ENCODE assay signal across 8 mouse cellular contexts in the genomic region with DNA sequence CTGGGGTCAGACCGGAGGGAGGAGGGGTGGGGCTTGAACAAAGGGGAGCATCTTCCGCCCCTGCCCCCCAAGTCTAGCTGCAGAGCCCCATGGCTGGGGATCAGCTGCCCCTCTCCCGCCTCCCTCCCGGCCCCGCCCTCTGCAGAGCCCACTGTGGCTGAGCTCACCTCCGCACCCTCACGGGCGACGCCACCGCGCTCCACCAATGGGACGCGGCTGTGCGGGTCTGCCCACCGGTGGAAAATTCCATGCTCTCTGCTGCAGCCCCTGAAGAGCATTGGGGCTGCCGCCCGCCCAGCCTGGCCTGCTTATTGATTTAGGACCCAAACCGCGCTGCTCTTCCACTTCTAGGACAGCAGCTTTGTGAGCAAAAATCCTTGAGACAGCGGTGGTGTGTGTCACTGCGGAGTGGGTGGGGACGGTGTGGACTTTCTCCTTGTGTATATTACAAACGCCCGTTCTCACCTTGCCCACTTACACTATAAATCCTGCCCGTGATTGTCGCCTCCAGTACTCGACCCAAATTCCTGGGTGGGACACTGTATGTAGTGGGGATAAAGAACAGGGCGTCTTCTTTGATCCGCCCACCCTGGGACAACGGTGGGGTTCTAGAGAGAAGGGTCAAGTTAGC.
A peak's percentile ranks its signal among the peaks of the same experiment; 100 is the strongest.
DNase-seq lines count a peak whose midpoint lies in the region; ATAC-seq and TF ChIP-seq lines count a peak whose summit lies in the region.

No protein-coding gene starts in this region.

- TF ChIP-seq POLR2A in small intestine, adult 2 months (IDR thresholded peaks at IDR 0.05; ENCODE audit: low read depth, low read length), result no peak

- peak; percentile 80 for DNase-seq in adrenal gland, postnatal 25 days
- DNase-seq in embryonic facial prominence, embryonic 11.5 days (ENCODE audit: low spot score), result peak; percentile 85
- peak; percentile 30 to 37 for DNase-seq in heart, adult 9 months (ENCODE audit: low spot score in 2 of 2)
- peak; percentile 53 to 78 for DNase-seq in kidney, adult 8-10 months
- DNase-seq in left cerebral cortex, postnatal 4 days, result peak; percentile 76
- DNase-seq in midbrain, embryonic 11.5 days (ENCODE audit: low spot score, missing footprints), result peak; percentile 95
- DNase-seq in spleen, adult 12 weeks (ENCODE audit: low spot score), result no peak

- peak overlapping the region; percentile 54 for H3K9ac ChIP-seq in embryonic facial prominence, embryonic 11.5 days (replicated peaks; ENCODE audit: low read length)
- peak overlapping the region; percentile 62 for H3K9ac ChIP-seq in midbrain, embryonic 11.5 days (ENCODE audit: low read length)

- WGBS in embryonic facial prominence, embryonic 11.5 days, result 4% methylated on average over 29 of the region's 30 CpGs
- WGBS in midbrain, embryonic 11.5 days, result 4% methylated on average over 30 of the region's 30 CpGs
- 3% methylated on average over 30 of the region's 30 CpGs for WGBS in small intestine, adult 2 months

- no peaks in the 10 kb centered on the region for H3K36me3 ChIP-seq in embryonic facial prominence, embryonic 11.5 days (replicated peaks; ENCODE audit: control insufficient read depth, insufficient read depth, low read depth, low read length)
- H3K36me3 ChIP-seq in midbrain, embryonic 11.5 days (ENCODE audit: control insufficient read depth, insufficient read depth, low read length), result no peaks in the 10 kb centered on the region
- no peaks in the 10 kb centered on the region for H3K36me3 ChIP-seq in small intestine, adult 2 months (ENCODE audit: control insufficient read depth, insufficient read depth, low read length)

- intact Hi-C loops in left cerebral cortex, postnatal 4 days (cut with DNase I), result no loop called here

- H3K27ac ChIP-seq in embryonic facial prominence, embryonic 11.5 days (replicated peaks; ENCODE audit: low read depth, low read length), result peak overlapping the region; percentile 49; the same call in 1 of the 2 replicates
- H3K27ac ChIP-seq in midbrain, embryonic 11.5 days (ENCODE audit: low read depth, low read length), result no peak overlapping the region
- H3K27ac ChIP-seq in small intestine, adult 2 months (ENCODE audit: insufficient read depth, low read depth, low read length), result no peak overlapping the region

- no peaks in the 10 kb centered on the region for H3K4me1 ChIP-seq in embryonic facial prominence, embryonic 11.5 days (ENCODE audit: control insufficient read depth, insufficient read depth, low read length)
- H3K4me1 ChIP-seq in midbrain, embryonic 11.5 days (ENCODE audit: control insufficient read depth, insufficient read depth, low read length), result peaks cover 9% of the 10 kb centered on the region
- H3K4me1 ChIP-seq in small intestine, adult 2 months (ENCODE audit: control insufficient read depth, insufficient read depth, insufficient read length, low read length), result peaks cover 5% of the 10 kb centered on the region

- peak overlapping the region; percentile 39 for H3K4me3 ChIP-seq in embryonic facial prominence, embryonic 11.5 days (ENCODE audit: low read depth, low read length)
- peak overlapping the region; percentile 36 for H3K4me3 ChIP-seq in midbrain, embryonic 11.5 days (ENCODE audit: low read depth, low read length)
- H3K4me3 ChIP-seq in small intestine, adult 2 months (ENCODE audit: low read depth, low read length), result peak overlapping the region; percentile 57

- H3K9me3 ChIP-seq in embryonic facial prominence, embryonic 11.5 days (replicated peaks; ENCODE audit: control insufficient read depth, low read length), result no peaks in the 10 kb centered on the region
- H3K9me3 ChIP-seq in midbrain, embryonic 11.5 days (ENCODE audit: control insufficient read depth, low read length), result no peaks in the 10 kb centered on the region

- ATAC-seq in embryonic facial prominence, embryonic 11.5 days (replicated peaks; ENCODE audit: insufficient number of reproducible peaks, low FRiP score, low TSS enrichment, low read depth), result peak; percentile 93
- ATAC-seq in midbrain, embryonic 11.5 days (ENCODE audit: low FRiP score), result peak; percentile 92

- H3K27me3 ChIP-seq in embryonic facial prominence, embryonic 11.5 days (ENCODE audit: control insufficient read depth, insufficient read depth, low read length), result no peaks in the 10 kb centered on the region
- no peaks in the 10 kb centered on the region for H3K27me3 ChIP-seq in midbrain, embryonic 11.5 days (ENCODE audit: control insufficient read depth, insufficient read depth, low read length)
- H3K27me3 ChIP-seq in small intestine, adult 2 months (ENCODE audit: control insufficient read depth, insufficient read depth, low read length), result no peaks in the 10 kb centered on the region

- no peak for TF ChIP-seq CTCF in small intestine, adult 2 months (IDR thresholded peaks at IDR 0.05; ENCODE audit: extremely low read depth, insufficient read length, insufficient replicate concordance, low read depth, low read length)

- H3K4me2 ChIP-seq in embryonic facial prominence, embryonic 11.5 days (ENCODE audit: low read depth, low read length), result peak overlapping the region; percentile 70
- H3K4me2 ChIP-seq in midbrain, embryonic 11.5 days, result peak overlapping the region; percentile 85
